Comparison of ENCODE assay signal across 10 mouse cellular contexts in genomic region chr13:72636331-72636851, GRCm38 (mm10). TPM values are rescaled to one million over a fixed set of nuclear protein-coding genes. Genes with fewer than 3 reads are reported as not detected.
DNase-seq lines count a peak whose midpoint lies in the region; ATAC-seq lines count a peak whose summit lies in the region.
"Had no signal": no experiment of that assay in that cellular context is flagged by ENCODE, and none has a peak within 500 bp of the region (broad histone marks: within the 10 kb centered on the region; RNA-seq: fewer than 3 reads in every experiment).

No protein-coding gene starts in this region.

- H3K4me3 ChIP-seq in lung, embryonic 15.5 days: no peak overlapping the region
- peak overlapping the region; percentile 91 for H3K4me3 ChIP-seq in hindbrain, embryonic 10.5 days
- no peak overlapping the region for H3K4me3 ChIP-seq in midbrain, embryonic 11.5 days (ENCODE audit: low read depth, low read length)
- no peak overlapping the region for H3K4me3 ChIP-seq in stomach, embryonic 15.5 days (replicated peaks)
- H3K4me3 ChIP-seq in forebrain, embryonic 16.5 days (replicated peaks; ENCODE audit: low read length): no peak overlapping the region

- H3K9ac ChIP-seq in lung, embryonic 15.5 days: no peak overlapping the region
- H3K9ac ChIP-seq in midbrain, embryonic 11.5 days (ENCODE audit: low read length): 0 out of 2 replicates have a peak overlapping the region, but pooled peaks have one; percentile 27
- no peak overlapping the region for H3K9ac ChIP-seq in stomach, embryonic 15.5 days
- H3K9ac ChIP-seq in forebrain, embryonic 16.5 days (replicated peaks; ENCODE audit: low read depth, low read length): no peak overlapping the region

- ATAC-seq in lung, embryonic 15.5 days (ENCODE audit: borderline replicate concordance, extremely low read depth, low FRiP score, low TSS enrichment): no peak
- peak; percentile 34; the same call in 1 of the 2 replicates for ATAC-seq in midbrain, embryonic 11.5 days (ENCODE audit: low FRiP score)
- no peak for ATAC-seq in stomach, embryonic 15.5 days (ENCODE audit: insufficient read depth, low FRiP score, low read depth)
- ATAC-seq in forebrain, embryonic 16.5 days: no peak

- H3K4me1 ChIP-seq in lung, embryonic 15.5 days: peaks cover 18% of the 10 kb centered on the region
- H3K4me1 ChIP-seq in hindbrain, embryonic 10.5 days (replicated peaks): peaks cover 91% of the 10 kb centered on the region
- H3K4me1 ChIP-seq in midbrain, embryonic 11.5 days (ENCODE audit: control insufficient read depth, insufficient read depth, low read length): peaks cover 56% of the 10 kb centered on the region
- H3K4me1 ChIP-seq in stomach, embryonic 15.5 days: peaks cover 13% of the 10 kb centered on the region; the same call in 1 of the 2 replicates
- peaks cover 15% of the 10 kb centered on the region for H3K4me1 ChIP-seq in forebrain, embryonic 16.5 days (replicated peaks; ENCODE audit: control insufficient read depth, insufficient read depth, low read length)

- H3K36me3 ChIP-seq in lung, embryonic 15.5 days: no peaks in the 10 kb centered on the region
- peaks cover 19% of the 10 kb centered on the region for H3K36me3 ChIP-seq in hindbrain, embryonic 10.5 days
- H3K36me3 ChIP-seq in midbrain, embryonic 11.5 days (ENCODE audit: control insufficient read depth, insufficient read depth, low read length): peaks cover 3% of the 10 kb centered on the region; the same call in 1 of the 2 replicates
- no peaks in the 10 kb centered on the region for H3K36me3 ChIP-seq in stomach, embryonic 15.5 days
- no peaks in the 10 kb centered on the region for H3K36me3 ChIP-seq in forebrain, embryonic 16.5 days (ENCODE audit: control insufficient read depth, insufficient read depth)

- H3K4me2 ChIP-seq in lung, embryonic 15.5 days: peak overlapping the region; percentile 11; the same call in 1 of the 2 replicates
- H3K4me2 ChIP-seq in midbrain, embryonic 11.5 days: peak overlapping the region; percentile 25
- 0 out of 2 replicates have a peak overlapping the region, but pooled peaks have one; percentile 5 for H3K4me2 ChIP-seq in stomach, embryonic 15.5 days
- H3K4me2 ChIP-seq in forebrain, embryonic 16.5 days (ENCODE audit: low read length): no peak overlapping the region

- DNase-seq in lung, postnatal 10 days: no peak
- peak; percentile 66 for DNase-seq in hindbrain, embryonic 10.5 days (ENCODE audit: low spot score)
- peak; percentile 95 for DNase-seq in midbrain, embryonic 11.5 days (ENCODE audit: low spot score, missing footprints)
- no peak for DNase-seq in heart, postnatal 25 days (ENCODE audit: low spot score)
- DNase-seq in testis, postnatal 10 days (ENCODE audit: low spot score): no peak
- DNase-seq: heart, postnatal 4 days had no signal

- H3K27ac ChIP-seq in lung, embryonic 15.5 days: peak overlapping the region; percentile 76
- H3K27ac ChIP-seq in hindbrain, embryonic 10.5 days: peak overlapping the region; percentile 76
- H3K27ac ChIP-seq in midbrain, embryonic 11.5 days (ENCODE audit: low read depth, low read length): no peak overlapping the region
- H3K27ac ChIP-seq in stomach, embryonic 15.5 days: no peak overlapping the region
- no peak overlapping the region for H3K27ac ChIP-seq in forebrain, embryonic 16.5 days (ENCODE audit: low read length)

- intact Hi-C loops in heart, postnatal 25 days (cut with DNase I): loop anchor here (10.0 kb wide), 1 partner anchor 398 kb away; no protein-coding TSS in a partner anchor

- H3K9me3 ChIP-seq in lung, embryonic 15.5 days: no peaks in the 10 kb centered on the region
- H3K9me3 ChIP-seq in hindbrain, embryonic 10.5 days: no peaks in the 10 kb centered on the region
- H3K9me3 ChIP-seq in midbrain, embryonic 11.5 days (ENCODE audit: control insufficient read depth, low read length): no peaks in the 10 kb centered on the region
- no peaks in the 10 kb centered on the region for H3K9me3 ChIP-seq in stomach, embryonic 15.5 days
- H3K9me3 ChIP-seq in forebrain, embryonic 16.5 days (ENCODE audit: control insufficient read depth, low read length): no peaks in the 10 kb centered on the region

- WGBS in lung, embryonic 15.5 days: 3% methylated on average over 20 of the region's 20 CpGs
- 1% methylated on average over 20 of the region's 20 CpGs for WGBS in hindbrain, embryonic 10.5 days
- WGBS in midbrain, embryonic 11.5 days: under 1% methylated on average over 20 of the region's 20 CpGs
- 1% methylated on average over 20 of the region's 20 CpGs for WGBS in stomach, embryonic 15.5 days
- under 1% methylated on average over 20 of the region's 20 CpGs for WGBS in forebrain, embryonic 16.5 days

- H3K27me3 ChIP-seq in lung, embryonic 15.5 days: peaks cover 92% of the 10 kb centered on the region
- peaks cover 98% of the 10 kb centered on the region for H3K27me3 ChIP-seq in hindbrain, embryonic 10.5 days (ENCODE audit: insufficient read depth, poor library complexity, severe bottlenecking)
- H3K27me3 ChIP-seq in midbrain, embryonic 11.5 days (ENCODE audit: control insufficient read depth, insufficient read depth, low read length): peaks cover 54% of the 10 kb centered on the region
- H3K27me3 ChIP-seq in stomach, embryonic 15.5 days (replicated peaks): peaks cover 86% of the 10 kb centered on the region
- peaks cover 78% of the 10 kb centered on the region for H3K27me3 ChIP-seq in forebrain, embryonic 16.5 days (replicated peaks; ENCODE audit: control insufficient read depth, insufficient read depth, low read length)

RNA-seq across cellular contexts. Expression of gene Irx2, which starts 7.8 kb away (rescaled TPM):
- 31.7 and 33.5 TPM in 2 replicates for polyA plus RNA-seq in lung, embryonic 15.5 days (2015; fragmentation: Nextera tagmentation; extraction: Ambion mirVana)
- polyA plus RNA-seq in hindbrain, embryonic 10.5 days (2016; fragmentation: Nextera tagmentation; extraction: Ambion mirVana): 38.1 and 50.5 TPM in 2 replicates
- 38.6 and 38.9 TPM in 2 replicates for polyA plus RNA-seq in midbrain, embryonic 11.5 days (2014; fragmentation: Nextera tagmentation; extraction: Ambion mirVana)
- polyA plus RNA-seq in stomach, embryonic 15.5 days (2015; fragmentation: Nextera tagmentation; extraction: Ambion mirVana): 2.9 and 5.9 TPM in 2 replicates
- total RNA-seq in heart, postnatal 25 days (2021): 1 to 10 TPM; 4.5 to 5.0 TPM
- 0.30 and 1.7 TPM in 2 replicates for polyA plus RNA-seq in forebrain, embryonic 16.5 days (2015; fragmentation: Nextera tagmentation; extraction: Ambion mirVana)
- polyA plus RNA-seq: spleen, adult 2 months had no signal

Comparison
In these comparisons a context has a peak if more than half of its experiments do, and no peak if none do; other contexts are left out.
1. H3K27ac ChIP-seq: peak in lung, embryonic 15.5 days (single experiment) and hindbrain, embryonic 10.5 days (single experiment); none in midbrain, embryonic 11.5 days (single experiment), stomach, embryonic 15.5 days (single experiment) and forebrain, embryonic 16.5 days (single experiment).
2. DNase-seq: peak in hindbrain, embryonic 10.5 days (single experiment) and midbrain, embryonic 11.5 days (single experiment); none in lung, postnatal 10 days (single experiment), heart, postnatal 25 days (single experiment) and testis, postnatal 10 days (single experiment).